Mouse (Mus musculus) T-helper 2 cell (primary cell): ENCODE data around the gene Plin5.
"Not testable (repeated sequence)": the region's sequence is repeated elsewhere in the genome, so short reads cannot be mapped to it uniquely, and the experiment has no call there.

Source experiments
- in situ Hi-C: fragments of 300-600 bp; cut with MboI, MseI; formaldehyde crosslinking; loops from one replicate; pipeline ENCODE4 v1.15.1; 2025; ENCODE audit warnings: high pct_unique_total_duplicates

The Plin5 gene

GRCm38 (mm10) chr17:56074827-56075208 is 42.6 kb downstream of the Plin5 start, which contains the start of gene Ubxn6:
Gene Ubxn6 (minus strand): TSS chr17:56075028.
- in situ Hi-C loops = loop anchor here (5.0 kb wide), 1 partner anchor 38 kb away; the partner anchor contains the start of gene Sh3gl1

- in situ Hi-C loops = no loop called here
These were observed 43.1 kb downstream of the Plin5 start for GRCm38 (mm10) chr17:56074097-56074826.

- in situ Hi-C loops = no loop called here
These were observed 45.2 kb downstream of the Plin5 start for GRCm38 (mm10) chr17:56072243-56072642.

DNA sequence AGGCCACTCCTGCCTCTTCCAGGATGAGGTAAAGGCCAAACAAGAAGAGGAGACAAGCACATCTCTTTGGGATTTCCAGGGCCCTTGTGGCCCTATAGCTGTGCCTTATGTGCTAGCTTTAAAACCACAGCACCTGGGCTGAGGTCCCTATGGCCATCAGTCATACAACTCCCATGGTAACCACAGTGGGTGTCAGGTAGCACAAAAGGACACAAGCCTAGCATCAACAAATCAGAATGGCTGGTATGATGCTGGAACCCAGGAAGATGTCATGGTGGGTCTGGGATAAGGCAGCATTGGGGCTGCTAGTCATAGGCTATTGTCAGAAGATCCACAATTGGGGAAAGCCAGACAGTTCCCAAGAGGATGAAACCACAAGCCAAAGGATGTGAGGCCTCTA is 46.3 kb downstream of the Plin5 start:
- in situ Hi-C loops = no loop called here

GRCm38 (mm10) chr17:56069066-56069465 is 48.3 kb downstream of the Plin5 start:
- in situ Hi-C loops = no loop called here

- in situ Hi-C loops = no loop called here
These were observed 50.9 kb downstream of the Plin5 start for GRCm38 (mm10) chr17:56066451-56066850.

DNA sequence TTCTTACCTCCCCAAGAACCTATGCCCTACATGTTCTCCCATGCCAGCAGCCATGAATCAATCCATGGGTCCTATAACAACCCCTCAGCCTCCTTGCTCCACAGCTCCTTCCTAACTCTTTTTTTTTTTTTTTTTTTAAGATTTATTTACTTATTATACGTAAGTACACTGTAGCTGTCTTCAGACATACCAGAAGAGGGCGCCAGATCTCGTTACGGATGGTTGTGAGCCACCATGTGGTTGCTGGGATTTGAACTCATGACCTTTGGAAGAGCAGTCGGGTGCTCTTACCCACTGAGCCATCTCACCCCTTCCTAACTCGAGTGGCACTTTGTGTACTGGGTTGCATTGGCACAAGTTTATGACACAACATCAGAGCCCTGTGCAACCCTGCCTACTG is 51.7 kb downstream of the Plin5 start:
- in situ Hi-C loops = not testable (repeated sequence)

- in situ Hi-C loops = no loop called here
These were observed 55.3 kb downstream of the Plin5 start for GRCm38 (mm10) chr17:56062081-56062480.
